Mouse (Mus musculus): ENCODE data around the gene Atp10b. TPM values are rescaled to one million over a fixed set of nuclear protein-coding genes. Genes with fewer than 3 reads are reported as not detected.
"Not testable (repeated sequence)": the region's sequence is repeated elsewhere in the genome, so short reads cannot be mapped to it uniquely, and the experiment has no call there.

The Atp10b gene
- total RNA-seq (2021): under 1 TPM in 1 of 2 experiments, not detected in 1; 0.06 TPM
- long read RNA-seq, experiment 1: 0 reads
- long read RNA-seq, experiment 2: 0 reads

DNA sequence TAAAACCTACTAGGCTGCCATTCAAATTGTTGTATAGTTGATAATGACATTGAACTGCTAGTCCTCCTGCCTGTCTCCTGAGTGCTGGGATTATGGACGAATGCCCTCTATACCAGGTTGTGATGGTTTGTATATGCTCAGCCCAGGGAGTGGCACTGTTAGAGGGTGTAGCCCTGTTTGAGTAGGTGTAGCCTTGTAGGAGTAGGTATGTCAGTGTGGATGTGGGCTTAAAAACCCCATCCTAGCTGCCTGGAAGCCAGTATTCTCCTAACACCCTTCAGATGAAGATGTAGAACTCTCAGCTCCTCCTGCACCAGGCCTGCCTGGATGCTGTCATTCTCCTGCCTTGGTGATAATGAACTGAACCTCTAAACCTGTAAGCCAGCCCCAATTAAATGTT is at the start of gene Atp10b:
Gene Atp10b (plus strand): TSS at position 301 of the 400 bp plus-strand sequence.
- no peak for DNase-seq

DNA sequence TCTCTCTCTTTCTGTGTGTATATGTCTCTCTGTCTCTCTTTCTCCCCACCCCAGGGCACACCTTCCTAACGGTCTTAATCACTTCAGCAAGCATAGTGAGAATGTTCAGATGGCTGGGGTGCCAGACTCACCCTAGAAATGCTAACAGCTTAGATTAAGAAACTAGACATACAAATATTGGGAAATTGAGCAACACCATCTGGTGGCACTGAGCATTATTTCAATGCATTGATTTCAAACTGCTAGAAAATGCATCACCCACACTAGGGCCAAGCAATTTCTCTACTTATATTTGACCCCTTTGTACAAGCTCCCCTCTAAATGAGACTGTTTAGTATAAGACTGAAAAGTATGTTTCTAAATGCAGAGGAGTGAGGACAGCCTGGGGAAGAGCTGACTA is 48.3 kb upstream of the Atp10b start:
- no peak for DNase-seq

DNA sequence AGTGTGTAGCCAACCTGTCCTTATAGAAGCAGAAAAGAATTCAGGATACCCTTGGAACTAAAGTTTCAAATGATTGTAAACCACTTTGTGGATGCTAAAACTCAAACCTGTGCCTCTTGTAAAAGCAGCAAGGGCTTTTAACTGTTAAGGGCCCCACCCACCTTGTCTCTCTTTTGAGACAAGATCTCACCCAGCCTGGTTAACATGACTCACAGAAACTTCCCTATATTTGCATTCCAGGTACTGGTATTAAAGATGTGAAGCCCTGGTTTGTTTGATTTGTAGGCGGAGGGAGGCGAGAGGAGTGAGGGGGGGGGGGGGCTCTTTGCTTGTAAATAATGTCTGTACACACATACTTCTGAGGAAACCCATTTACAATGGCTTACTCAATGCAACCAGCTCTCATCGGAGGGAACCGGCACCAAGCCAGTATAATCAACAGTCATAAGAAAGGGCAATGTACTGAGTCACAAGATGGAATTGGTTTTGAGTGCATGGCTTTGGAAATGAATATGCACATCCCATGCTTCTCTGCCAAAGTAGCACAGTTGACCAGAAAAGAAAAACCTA is 23.7 kb upstream of the Atp10b start:
- DNase-seq: no peak

DNA sequence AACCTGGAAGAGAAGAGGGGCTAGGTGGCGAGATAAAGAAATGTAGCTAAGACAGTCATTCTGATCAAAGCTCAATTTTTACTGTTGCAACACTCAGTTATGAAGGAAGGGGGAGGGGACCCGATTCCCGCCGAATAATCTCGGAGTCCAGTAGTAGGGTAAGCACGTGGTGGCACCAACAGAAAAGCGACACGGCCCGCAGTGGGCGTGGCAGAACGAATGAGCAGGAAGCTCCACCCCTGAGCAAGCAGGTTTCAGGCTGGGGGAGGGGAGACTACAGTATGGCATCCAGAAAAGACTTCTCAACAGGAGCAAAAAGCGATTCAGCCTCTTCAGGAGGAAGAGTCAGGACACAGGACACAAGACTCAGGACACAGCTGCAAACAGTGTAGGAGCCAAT is 23.1 kb upstream of the Atp10b start:
- DNase-seq: not testable (repeated sequence)

DNA sequence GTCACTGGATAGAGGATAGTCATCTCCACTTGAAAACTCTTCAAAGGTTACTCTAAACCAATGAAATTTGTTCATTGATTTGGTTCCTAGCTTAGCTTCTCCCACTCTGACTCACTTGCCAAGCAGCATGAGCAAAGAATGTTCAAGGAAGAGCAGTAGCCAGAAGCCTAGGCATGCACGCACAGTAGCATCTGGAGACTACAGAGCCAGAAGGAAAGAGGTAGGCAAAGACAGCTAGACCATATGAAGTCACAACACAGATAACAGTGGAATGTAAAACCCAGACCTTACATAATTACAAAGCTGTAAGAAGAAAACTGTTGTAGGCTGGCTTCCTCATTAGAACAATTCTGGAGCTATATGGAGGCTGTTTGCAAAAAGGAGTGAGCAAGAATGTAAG is 8.4 kb upstream of the Atp10b start:
- DNase-seq: no peak

DNA sequence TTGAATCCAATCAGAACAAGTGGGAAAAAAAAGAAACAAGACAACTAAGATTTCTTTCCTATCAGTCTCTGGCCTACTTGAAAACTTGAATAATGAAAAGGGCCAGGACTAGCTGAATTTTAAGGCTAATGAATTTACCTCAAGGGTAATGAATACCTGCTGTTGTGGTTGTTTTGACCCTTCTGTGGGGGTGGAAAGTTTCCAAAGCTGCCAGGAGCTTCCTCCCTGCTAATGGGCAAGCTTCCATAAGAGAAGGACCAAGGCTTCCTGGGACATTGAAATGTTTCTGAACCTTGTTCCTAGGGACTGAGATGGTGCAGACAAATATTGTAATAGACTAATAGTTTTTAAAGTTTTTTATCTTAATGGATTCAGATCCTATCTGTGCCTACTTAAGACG is 6.9 kb upstream of the Atp10b start:
- no peak for DNase-seq

DNA sequence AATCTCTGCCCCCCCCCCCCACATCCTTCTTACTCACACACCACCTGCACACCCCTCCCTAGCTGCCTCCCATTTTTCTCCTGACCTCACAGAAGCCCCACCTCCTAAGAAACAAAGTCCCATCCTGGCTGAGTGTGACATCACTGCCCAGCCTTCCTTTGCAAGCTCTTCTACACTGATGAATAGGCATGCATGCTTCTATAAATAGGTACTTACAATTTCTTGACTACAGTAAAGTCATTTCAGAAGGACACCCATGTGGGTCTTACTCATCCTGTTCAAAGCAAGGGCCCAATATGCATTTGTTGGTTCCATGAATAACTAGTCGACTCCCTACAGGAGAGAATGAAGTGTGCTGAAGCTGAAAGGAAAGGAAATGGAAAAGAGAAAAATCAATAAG is 5.5 kb upstream of the Atp10b start:
- no peak for DNase-seq

DNA sequence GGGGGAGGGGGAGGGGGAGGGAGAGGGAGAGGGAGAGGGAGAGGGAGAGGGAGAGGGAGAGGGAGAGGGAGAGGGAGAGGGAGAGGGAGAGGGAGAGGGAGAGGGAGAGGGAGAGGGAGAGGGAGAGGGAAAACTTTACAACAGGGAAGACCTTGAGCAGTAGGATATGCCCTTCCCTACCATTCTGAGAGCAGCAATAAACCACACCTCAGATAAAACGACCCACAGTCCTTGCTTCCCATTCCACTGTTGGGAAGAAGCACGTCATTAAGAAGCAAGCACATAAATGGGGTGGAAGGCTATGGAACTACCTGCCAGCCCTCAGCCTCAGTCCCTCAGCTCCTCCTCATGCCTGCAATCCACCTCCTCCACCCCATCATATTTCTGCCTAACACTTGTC is 4.8 kb upstream of the Atp10b start:
- DNase-seq: not testable (repeated sequence)

DNA sequence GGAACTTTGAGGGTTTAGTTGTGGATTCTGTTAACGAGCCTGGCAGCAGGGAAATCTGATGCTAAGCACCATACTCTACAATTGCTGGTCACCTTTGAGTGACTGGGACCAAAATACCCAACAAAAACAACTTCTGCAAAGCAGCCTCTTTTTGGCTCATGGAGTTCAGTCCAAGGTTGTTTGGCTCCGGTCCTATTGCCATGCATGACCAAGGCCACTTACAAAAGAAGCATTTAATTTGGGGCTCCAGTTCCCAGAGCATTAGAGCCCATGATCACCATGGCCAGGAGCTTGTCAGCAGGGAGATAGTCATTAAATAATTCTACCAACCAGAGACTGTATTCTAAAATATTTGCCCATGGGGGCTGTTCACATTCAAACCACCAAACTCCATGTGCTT is 2.3 kb upstream of the Atp10b start:
- peak; percentile 69 for DNase-seq

DNA sequence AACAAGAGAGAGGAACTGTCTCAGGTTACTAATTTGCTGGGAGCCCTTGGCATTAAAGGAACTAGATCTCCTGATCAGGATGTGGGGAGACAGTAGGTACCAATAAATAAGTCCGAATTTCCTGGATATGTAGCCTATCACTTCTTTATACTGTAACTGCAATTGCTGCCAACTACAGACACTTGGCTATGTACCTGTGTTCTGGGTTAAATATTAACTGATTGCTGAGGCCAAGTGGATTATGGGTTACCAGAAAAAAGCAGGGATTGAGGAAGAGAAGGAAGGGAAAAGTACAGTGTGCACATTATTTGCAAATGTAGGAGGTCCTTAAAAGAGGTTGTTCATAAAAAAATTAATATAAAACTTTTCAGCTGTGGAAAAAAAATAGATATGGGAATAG is 1.3 kb upstream of the Atp10b start:
- no peak for DNase-seq

DNA sequence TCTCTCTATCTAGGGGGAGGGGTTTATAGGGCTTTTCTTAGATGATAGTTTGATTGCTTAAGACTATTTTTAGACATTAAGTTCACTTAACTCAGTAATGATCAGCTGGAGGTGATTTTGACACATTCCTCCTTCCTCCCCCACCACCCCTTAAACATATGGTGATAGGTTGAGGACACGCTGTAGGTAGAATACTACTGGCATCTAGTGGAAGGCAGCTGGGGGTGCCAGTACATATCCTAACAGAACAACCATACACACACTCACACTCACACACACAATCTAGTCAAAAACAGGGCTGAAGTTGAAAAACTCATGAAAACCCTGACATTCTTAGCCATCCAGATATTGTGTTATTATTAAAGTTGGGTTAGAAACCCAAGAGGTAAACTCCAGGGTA is 5.3 kb downstream of the Atp10b start:
- DNase-seq: no peak

DNA sequence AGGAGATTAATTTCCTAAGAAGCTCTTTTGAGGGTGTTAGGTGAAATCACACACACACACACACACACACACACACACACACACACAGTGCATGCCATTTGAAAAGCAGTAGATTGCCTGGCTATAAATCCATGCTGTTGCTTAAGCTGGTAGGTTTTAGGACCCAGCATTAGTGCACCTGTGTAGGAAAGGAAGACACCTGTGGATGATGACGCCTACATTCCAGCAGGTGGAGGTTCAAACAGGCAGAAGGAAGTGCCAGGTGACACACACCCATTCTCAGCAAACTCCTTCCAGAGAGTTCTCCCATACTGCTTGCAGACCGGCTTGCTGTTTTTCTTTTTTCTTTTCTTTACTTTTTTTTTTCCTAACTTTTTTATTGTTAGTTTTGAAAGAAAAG is 5.7 kb downstream of the Atp10b start:
- DNase-seq: no peak

DNA sequence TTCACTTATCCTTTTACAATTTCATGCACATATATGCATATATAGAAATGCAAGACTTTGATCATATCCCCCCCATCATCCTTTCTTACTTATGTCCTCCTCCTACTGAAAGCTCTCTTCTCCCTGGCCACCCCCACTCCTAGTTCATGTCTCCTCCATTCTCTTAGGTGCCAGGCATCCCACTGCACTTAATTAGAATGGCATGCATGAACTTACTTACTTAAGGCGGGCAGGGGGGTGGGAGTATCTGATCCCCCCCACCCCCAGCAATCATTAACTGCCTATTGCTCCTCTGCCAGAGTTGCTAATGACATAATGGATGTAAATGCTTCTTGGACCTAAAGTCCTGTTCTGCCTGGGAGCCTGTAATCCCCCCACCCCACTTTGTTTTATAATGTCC is 9.1 kb downstream of the Atp10b start:
- DNase-seq: no peak

DNA sequence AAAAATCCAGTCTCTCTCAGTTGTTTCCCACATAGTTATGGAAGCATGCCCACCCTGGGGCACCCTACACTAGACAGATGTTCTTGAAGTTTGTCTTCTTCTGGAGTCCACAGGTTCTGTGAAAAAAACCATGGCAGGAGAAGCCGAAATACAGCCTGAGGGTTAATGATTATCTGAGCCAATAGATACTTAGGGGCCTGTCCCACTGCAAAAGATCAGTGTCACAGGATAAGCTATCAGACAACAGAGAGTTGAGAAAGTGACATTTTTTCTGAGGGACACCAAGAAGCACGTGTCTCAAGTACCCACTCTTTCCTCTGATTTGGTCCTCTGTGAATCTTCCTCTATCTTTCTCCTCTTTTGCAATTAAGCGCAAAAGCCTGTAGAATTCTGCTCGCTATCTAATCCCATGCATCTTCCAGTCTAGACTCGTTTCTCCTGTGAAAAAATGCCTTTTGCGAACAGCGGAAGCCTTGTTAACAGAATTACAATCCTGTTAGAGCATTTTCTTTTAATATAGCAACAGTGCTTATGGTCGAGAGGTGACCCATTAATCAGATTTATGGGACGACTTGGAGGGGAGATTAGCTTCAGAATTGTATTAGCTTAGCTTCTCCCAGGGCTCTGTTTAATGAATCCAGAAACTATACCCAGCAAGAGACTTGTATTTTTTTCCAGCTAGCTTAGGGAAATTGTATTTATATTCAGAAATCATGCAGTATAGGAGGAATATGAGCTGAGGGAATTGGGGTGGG is 10.7 kb downstream of the Atp10b start:
- no peak for DNase-seq

DNA sequence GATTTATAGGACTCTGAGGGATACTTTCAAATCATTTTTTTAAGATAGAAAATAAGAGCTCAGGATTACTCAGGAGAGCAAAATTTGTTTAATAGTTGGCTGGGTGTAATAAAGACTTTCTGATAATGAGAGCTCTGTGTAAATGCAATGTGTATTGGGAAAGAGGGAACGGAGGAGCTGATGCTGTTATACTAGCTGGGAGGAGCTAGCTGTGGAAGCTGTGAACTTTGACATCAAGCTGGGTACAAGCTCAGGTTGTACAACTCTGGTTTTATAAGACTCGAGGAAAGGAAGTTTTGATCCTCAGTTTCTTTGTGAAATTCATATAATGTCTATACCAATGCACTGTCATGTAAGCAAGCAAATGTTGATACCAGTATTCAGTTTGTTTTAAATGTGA is 20.9 kb downstream of the Atp10b start:
- DNase-seq: no peak

DNA sequence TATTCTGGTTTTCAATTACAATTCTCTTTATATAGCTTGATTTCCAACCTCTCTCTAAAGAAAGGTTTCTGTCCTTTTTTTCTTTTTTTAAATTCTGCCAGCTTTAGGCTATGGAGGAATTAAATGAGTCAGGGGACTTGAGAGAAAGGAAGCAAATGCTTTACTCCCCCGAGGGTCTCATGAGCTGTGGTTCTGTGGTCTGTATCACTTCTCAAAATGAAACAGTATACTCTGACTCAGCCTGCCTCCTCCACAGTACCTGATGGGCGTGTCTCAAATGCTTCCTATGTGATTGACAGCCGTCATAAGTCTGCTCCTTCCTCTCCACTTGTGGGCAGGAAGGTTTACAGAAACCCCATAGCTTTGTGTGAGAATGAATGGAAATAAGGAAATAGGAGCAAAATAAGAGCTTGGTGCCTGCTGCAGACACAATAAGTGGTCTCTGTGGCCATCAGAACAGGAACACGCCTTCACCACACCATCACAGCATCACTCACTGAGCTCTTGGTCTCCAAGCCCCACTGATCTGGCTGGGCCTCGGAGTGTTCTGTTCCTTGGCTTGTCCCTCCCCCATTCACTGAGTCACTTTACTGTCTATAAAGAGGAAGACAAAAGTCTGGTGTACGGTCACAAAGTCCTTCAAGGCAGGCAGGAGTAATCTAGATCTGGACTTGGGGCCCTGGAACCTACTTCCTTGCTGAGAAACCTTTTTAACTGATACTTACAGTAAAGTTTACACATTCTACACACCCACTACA is 24.9 kb downstream of the Atp10b start:
- no peak for DNase-seq

DNA sequence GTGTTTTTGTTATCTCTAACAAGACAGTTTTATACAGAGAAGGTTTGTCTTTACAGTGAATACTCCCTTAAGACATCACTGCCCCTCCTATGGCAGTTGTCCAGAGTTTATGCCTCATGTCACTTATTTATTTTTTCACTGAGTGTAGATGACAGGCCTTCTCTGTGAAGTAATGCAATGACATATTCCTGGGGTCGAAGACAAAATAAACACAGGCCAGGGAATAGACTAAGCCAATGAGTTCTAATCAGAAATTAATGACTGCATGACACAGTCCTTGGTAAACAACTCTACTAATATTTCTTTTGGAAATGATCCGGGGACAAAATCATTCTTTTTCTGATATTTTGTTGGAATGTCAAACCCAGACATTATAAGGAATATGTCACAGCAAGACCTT is 32.7 kb downstream of the Atp10b start:
- no peak for DNase-seq

DNA sequence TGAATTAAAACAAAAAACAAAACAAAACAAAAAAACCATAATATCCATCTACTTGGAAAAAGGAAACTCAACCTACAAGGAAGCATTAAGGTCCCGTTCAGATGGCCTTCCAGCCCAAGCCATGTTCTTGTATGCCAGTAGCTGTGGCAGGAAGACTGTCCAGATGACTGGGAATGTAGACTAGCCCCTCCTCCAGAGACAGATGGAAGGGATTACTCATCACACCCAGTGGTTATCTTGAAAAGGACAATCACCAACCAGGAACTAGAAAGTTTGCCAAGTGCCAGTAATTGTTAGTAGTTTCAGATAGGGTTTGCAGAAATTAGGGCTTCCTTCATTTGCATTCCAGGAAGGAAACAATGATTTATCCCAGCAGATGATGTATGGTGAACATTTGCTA is 33.1 kb downstream of the Atp10b start:
- peak; percentile 21 for DNase-seq

DNA sequence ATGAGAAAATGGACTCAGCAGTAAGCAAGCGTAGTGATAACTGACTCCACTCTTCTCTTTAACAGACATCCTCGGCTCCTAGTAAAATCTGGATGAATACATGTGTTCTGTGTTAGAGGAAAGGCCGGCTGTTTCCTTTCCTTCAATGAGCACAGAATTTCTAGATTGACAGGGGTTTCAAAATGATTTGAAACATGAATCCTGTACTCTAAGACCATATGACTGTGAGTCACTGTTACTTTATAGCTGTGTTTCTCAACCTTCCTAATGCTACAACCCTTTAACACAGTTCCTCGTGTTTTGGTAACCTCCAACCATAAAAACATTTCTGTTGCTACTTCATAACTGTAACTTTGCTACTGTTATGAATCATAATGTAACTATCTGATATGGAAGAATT is 33.8 kb downstream of the Atp10b start:
- no peak for DNase-seq

DNA sequence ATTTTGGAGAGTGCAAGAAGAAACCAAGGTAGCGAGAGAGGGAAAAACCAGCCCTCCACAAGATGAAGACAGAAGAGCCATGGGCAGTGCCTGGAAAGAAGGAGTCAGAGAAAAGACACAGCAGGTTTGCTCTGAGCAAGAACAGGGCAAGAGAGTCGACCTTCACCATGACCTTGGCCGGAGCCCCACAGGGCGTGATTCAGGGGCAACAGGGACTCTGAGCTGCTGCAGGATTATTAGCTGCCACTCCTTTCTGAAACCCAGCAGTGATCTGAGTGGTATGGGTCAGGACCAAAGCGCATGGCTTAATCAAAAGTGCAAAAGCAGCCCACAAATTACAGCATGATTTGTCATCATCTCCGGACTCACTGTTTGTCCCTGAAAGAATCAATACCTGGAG is 36.6 kb downstream of the Atp10b start:
- peak; percentile 16 for DNase-seq

DNA sequence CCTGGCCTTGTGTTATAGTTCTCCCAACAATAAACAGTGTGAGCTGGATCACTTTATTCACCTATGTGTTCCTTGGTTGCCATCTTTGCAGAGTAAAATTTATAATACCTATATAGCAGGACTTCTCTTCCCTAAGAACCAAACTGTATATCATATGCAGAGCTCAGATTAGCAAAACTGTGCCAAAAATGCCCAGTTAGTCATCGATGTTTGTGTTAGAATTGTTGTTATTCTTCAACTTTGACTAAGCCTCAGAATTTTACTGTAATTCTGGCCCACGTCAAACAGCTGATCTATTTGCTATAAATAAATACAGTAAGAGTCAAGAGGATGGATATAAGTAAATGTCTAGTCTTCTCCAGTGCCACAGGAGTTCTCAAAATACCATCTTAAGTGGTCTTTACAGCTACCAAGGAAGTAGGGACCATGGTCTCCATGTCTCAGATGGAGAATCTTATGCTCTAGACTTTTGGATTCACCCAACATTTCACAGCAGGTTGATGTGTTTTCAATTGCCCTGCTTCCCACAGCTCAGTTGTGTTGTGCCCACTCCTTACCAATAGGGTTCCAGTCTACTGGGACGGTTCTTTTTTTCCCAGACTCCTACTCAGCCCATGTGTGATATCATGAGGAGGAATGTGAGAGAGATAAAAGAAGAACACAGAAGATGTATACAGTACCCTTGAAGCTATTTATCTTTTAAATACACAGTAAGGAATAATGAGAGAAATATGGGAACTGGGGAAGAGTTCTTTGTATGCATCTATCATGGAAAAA is 40.3 kb downstream of the Atp10b start:
- DNase-seq: no peak

DNA sequence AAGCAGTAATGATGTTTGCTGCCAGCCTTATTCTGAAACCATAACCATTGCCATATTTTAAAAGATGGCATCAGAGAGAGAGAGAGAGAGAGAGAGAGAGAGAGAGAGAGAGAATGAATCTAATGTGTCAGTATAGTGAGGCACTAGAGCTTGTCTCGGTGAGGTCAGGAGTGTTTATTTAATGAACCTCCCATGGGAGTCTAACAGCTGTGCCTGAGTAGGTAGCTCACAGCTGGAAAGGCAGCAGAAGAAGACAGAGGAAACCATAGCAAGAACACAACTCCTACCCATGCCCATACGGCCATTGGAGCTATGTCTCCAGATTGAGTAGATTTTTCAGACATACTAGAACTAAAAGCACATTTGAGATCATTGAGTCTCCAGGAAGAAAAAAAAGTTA is 49.1 kb downstream of the Atp10b start:
- no peak for DNase-seq

DNA sequence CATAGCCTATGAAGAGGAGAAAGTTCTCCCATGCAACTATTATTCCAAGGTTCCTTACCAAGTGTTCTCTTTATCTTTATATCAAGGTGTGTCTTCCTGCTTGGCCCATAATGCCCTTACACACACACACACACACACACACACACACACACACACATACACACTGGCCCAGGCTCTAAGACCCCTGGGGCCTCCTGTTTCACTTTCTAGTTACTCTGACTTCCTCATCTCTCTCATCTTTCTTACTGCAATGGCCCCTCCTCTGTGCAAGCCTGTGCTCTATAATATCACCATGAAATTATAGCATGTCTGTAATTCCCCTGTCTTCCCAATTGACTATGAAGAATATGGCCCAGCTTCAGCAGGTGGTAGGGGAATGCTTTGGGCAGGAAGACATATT is 49.7 kb downstream of the Atp10b start:
- DNase-seq: no peak

Data from adrenal gland, postnatal 10 days (tissue).